Mouse (Mus musculus): ENCODE measurements at regions not wholly inside any gene's neighbourhood (a gene's known extent, or its start where the extent isn't known, plus 50 kb on each side); places are given as distances from the start of the nearest gene placed in this dataset.

DNA sequence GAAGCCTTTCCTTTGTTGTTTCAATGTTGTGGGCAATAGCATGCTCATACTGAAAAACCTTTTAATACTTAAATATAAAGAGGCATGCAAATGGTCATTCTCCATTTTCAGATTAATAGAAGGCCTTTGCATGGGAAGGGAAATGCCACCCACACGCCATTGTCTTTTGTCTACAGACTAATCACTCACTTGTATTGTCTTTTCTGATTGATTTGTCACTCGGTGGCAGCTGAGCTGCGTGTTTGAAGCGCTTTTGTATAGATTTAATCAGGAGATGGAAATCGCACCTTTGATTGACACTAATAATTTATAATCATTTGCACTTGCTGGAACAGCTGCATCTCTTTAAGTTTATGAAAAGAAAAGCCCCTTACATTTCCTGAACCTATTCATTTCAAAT, 953.4 kb downstream of the Gbe1 start:
- TF ChIP-seq CTCF (IDR thresholded peaks at IDR 0.05; ENCODE audit: low read depth, low read length) (no peak), POLR2A (IDR thresholded peaks at IDR 0.05; ENCODE audit: borderline replicate concordance, low read depth, low read length) (no peak)

All from bone marrow macrophage, adult 2 months (primary cell).